Mouse (Mus musculus) brain, embryonic 14.5 days (tissue): Measurements from ENCODE around the gene Olfr1177-ps. TPM values are rescaled to one million over a fixed set of nuclear protein-coding genes. Genes with fewer than 3 reads are reported as not detected.

Experiments
- DNase-seq: peaks from one replicate; pipeline ENCODE4 v3.0.0-alpha.2; 2011; ENCODE audit warnings: low read depth
- CTCF ChIP-seq: fragments of 200-500 bp; IDR thresholded peaks from 2 replicates; pipeline ENCODE4 v1.5.1; 2012; ENCODE audit warnings: inconsistent platforms, mild to moderate bottlenecking, moderate library complexity, borderline replicate concordance; ENCODE audit not compliant: insufficient read depth, insufficient read length; ENCODE audit errors: extremely low read depth
- POLR2A ChIP-seq: fragments of 200-500 bp; IDR thresholded peaks from 2 replicates; pipeline ENCODE4 v1.6.1; 2012; ENCODE audit warnings: mild to moderate bottlenecking, inconsistent platforms, borderline replicate concordance; ENCODE audit not compliant: poor library complexity, insufficient read depth, insufficient read length, severe bottlenecking; ENCODE audit errors: extremely low read depth
- polyA plus RNA-seq: library from polyadenylated mRNA; depleted of rRNA; stranded (reverse); fragments of >200 nt; gene quantifications from 2 replicates; pipeline ENCODE4 v1.2.3, GENCODE M21; 2012; rRNA removed

Gene Olfr1177-ps
- polyA plus RNA-seq = not detected in 2 replicates

- TF ChIP-seq POLR2A (no peak), CTCF (no peak)
- DNase-seq = no peak
Measured at GRCm38 (mm10) chr2:88346392-88346791, at the start of gene Olfr1177-ps. Gene Olfr1177-ps (minus strand): TSS chr2:88346492.

- DNase-seq = no peak
- TF ChIP-seq CTCF (no peak), POLR2A (no peak)
Measured at GRCm38 (mm10) chr2:88386762-88387161, 40.5 kb upstream of the Olfr1177-ps start, which contains the start of gene Olfr1178. Gene Olfr1178 (plus strand): TSS chr2:88387062.

- DNase-seq = peak; percentile 73
- no peak for TF ChIP-seq POLR2A
- no peak for TF ChIP-seq CTCF
Measured at GRCm38 (mm10) chr2:88356304-88356703, 10.0 kb upstream of the Olfr1177-ps start.

GRCm38 (mm10) chr2:88336421-88336820, 9.9 kb downstream of the Olfr1177-ps start, which contains the start of gene Olfr1176:
Gene Olfr1176 (plus strand): TSS chr2:88336721.
- TF ChIP-seq CTCF (no peak), POLR2A (no peak)
- DNase-seq = no peak

GRCm38 (mm10) chr2:88327115-88327514, 19.2 kb downstream of the Olfr1177-ps start, which contains the start of gene Olfr1175-ps:
Gene Olfr1175-ps (minus strand): TSS chr2:88327215.
- TF ChIP-seq POLR2A = no peak
- TF ChIP-seq CTCF = no peak
- DNase-seq = no peak

GRCm38 (mm10) chr2:88315035-88315434, 31.3 kb downstream of the Olfr1177-ps start, which contains the start of gene Olfr1174-ps:
Gene Olfr1174-ps (minus strand): TSS chr2:88315135.
- no peak for DNase-seq
- no peak for TF ChIP-seq POLR2A
- no peak for TF ChIP-seq CTCF

Other genes with a start within 250 kb of the Olfr1177-ps start
- not detected in 2 replicates for gene Olfr1166, start 218.2 kb downstream of the Olfr1177-ps start, polyA plus RNA-seq
- not detected in 2 replicates for gene Olfr1167, start 191.3 kb downstream of the Olfr1177-ps start, polyA plus RNA-seq
- not detected in 2 replicates for gene Olfr1168, start 164.6 kb downstream of the Olfr1177-ps start, polyA plus RNA-seq
- gene Olfr1170, start 118.2 kb downstream of the Olfr1177-ps start, polyA plus RNA-seq = not detected in 2 replicates
- not detected in 2 replicates for gene Olfr1173, start 66.6 kb downstream of the Olfr1177-ps start, polyA plus RNA-seq
- not detected in 2 replicates for gene Olfr1174-ps, start 31.4 kb downstream of the Olfr1177-ps start, polyA plus RNA-seq
- gene Olfr1175-ps, start 19.3 kb downstream of the Olfr1177-ps start, polyA plus RNA-seq = not detected in 2 replicates
- not detected in 2 replicates for gene Olfr1176, start 9.8 kb downstream of the Olfr1177-ps start, polyA plus RNA-seq
- gene Olfr1178, start 40.6 kb upstream of the Olfr1177-ps start, polyA plus RNA-seq = not detected in 2 replicates
- gene Olfr1179, start 60.0 kb upstream of the Olfr1177-ps start, polyA plus RNA-seq = not detected in 2 replicates
- not detected in 2 replicates for gene Olfr1180, start 72.7 kb upstream of the Olfr1177-ps start, polyA plus RNA-seq
- gene Olfr1181, start 79.7 kb upstream of the Olfr1177-ps start, polyA plus RNA-seq = not detected in 2 replicates
- gene Gm13757, start 102.6 kb upstream of the Olfr1177-ps start, polyA plus RNA-seq = not detected in 2 replicates
- not detected in 2 replicates for gene Olfr1183, start 108.4 kb upstream of the Olfr1177-ps start, polyA plus RNA-seq
- not detected in 2 replicates for gene Olfr1184, start 137.1 kb upstream of the Olfr1177-ps start, polyA plus RNA-seq
- not detected in 2 replicates for gene Olfr1185-ps1, start 146.8 kb upstream of the Olfr1177-ps start, polyA plus RNA-seq
- gene Olfr1186, start 172.1 kb upstream of the Olfr1177-ps start, polyA plus RNA-seq = not detected in 2 replicates
- not detected in 2 replicates for gene Olfr1188, start 210.4 kb upstream of the Olfr1177-ps start, polyA plus RNA-seq
- gene Olfr1189, start 240.0 kb upstream of the Olfr1177-ps start, polyA plus RNA-seq = not detected in 2 replicates